Mouse (Mus musculus): ENCODE measurements at regions not wholly inside any gene's neighbourhood (a gene's known extent, or its start where the extent isn't known, plus 50 kb on each side); places are given as distances from the start of the nearest gene placed in this dataset.

DNA sequence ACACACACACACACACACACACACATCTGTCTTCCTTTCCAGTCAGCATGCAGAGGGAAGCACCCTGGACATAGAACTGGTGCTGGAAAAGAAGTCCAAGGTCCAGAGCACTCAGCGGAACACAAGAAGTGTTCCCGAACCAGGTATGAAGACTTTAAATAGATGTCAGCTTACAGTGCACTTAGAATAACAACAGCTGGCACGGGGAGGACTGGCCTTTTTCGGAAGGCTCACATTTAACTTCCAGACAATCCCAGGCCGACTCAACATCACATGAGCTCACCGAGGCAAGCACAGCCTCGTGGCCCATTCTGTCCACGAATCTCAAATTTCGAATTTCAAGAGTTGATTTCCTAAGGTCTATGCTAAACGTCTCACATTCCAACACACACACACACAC, 70.9 kb upstream of the Slc25a33 start:
- ATAC-seq (replicated peaks; ENCODE audit: low read depth, poor library complexity, severe bottlenecking), result no peak

DNA sequence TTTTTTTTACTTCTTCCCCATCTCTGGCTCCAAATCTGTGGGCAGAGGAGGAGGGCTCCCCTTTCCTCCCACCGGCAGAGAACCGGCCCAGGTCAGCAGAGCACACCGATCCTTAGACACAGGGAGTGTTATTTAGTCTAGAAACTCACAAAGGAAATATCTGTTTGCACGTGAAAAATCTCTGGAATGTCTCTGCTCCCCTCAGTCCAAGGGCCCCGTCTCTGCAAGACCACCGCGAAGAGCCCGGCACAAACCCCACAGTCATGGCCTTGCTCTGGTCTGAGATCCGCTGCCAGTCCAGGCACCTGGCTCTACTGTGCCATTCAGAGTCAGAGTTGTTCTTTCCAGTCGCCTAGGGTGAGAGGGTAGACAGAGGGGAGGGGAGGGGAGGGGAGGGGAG, 69.7 kb upstream of the Slc25a33 start:
- ATAC-seq (replicated peaks; ENCODE audit: low read depth, poor library complexity, severe bottlenecking), result no peak

DNA sequence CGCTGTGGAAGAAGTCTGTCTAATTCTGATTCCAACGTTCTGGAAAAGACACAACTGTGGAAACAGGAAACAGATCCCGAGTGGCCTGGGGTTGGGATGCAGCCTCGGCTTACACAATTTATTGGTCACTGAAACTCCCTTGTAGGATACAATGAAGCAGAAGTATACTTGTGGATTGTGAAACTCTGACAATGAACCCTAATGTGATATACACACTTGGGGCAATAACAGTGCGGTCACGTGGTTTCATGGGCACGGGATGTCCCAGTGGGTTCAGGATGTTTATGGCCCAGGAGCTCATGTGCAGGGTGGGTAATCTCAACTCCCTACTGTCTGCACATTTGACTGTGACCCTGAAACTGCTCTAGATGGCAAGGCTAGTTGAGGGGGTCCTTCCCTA, 68.8 kb upstream of the Slc25a33 start:
- peak; percentile 47 for ATAC-seq (replicated peaks; ENCODE audit: low read depth, poor library complexity, severe bottlenecking)

DNA sequence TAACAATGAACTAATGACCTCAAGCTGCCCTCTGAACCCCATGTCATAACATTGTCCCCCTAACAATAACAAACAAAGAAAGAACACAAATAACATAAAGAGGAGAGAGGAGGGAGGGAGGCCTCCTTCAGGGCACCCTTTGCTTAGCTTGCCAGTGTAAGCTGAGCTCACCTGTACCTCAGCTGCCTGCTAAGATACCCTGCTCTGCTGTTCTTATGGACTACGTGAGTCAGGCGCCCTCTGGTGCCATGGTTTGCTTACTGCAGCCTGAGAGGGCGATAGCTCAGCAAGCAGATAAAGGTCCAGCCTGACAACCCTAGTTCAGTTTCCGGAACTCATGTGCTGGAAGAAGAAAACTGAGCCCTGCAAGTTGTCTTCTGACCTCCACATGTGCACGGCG, 67.8 kb upstream of the Slc25a33 start:
- no peak for ATAC-seq (replicated peaks; ENCODE audit: low read depth, poor library complexity, severe bottlenecking)

DNA sequence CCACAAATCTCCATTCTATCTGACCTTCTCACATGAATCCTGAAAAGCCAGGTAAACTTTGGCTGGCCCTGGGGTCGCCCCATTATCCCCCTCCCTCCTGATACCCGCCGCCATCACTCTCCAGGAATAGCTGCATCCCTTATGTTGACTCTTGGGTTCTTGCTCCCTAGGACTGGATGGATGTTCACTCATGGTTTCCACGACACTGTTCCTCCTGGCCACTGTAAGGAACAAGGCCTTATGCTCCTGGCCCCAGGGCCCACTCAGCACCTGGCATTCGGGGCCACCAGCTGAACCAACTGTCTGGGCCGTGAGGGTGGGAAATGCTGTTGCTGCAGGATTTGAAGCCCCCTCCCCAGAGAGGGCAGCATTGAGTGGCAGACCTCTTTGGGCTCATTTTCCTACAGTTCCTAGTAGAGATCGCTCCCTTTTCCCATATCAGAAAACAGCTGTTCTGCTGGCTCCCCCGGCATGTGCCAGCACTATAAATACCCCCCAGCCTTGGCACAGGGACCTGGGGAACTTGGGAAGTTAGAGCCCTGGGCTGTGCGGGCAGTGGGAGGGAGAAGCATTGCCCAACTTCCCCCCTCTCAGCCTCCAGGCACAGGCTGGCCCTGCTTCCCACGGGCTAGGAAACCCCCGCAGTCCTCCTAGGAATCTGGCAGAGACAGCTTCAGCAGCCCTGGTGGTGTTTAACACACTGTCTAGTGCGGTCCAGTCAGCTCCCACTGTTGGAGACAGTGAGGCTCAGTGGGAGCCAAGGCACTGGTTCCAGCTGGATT, 66.6 kb upstream of the Slc25a33 start:
- 0 out of 2 replicates have a peak, but pooled peaks have one; percentile 17 for ATAC-seq (replicated peaks; ENCODE audit: low read depth, poor library complexity, severe bottlenecking)

DNA sequence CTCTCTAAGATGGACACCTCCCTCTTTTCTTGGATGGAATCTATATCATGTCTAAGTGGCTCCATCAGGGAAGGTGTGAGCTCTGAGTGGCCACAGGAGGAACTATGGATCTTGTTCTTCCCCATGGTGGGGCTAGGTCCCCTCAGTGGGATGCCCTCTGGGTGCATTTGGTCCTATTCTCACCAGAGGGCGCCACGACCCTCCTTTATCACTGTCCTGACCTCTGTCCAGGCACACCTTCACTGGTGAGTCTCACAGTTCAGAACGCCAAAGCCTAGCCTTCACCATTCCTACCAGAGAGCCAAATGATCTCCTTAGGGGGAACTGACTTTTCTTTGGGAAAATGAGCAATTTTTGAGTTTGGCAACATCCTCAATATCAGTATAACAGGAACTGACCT, 64.6 kb upstream of the Slc25a33 start:
- peak; percentile 66 for ATAC-seq (replicated peaks; ENCODE audit: low read depth, poor library complexity, severe bottlenecking)

DNA sequence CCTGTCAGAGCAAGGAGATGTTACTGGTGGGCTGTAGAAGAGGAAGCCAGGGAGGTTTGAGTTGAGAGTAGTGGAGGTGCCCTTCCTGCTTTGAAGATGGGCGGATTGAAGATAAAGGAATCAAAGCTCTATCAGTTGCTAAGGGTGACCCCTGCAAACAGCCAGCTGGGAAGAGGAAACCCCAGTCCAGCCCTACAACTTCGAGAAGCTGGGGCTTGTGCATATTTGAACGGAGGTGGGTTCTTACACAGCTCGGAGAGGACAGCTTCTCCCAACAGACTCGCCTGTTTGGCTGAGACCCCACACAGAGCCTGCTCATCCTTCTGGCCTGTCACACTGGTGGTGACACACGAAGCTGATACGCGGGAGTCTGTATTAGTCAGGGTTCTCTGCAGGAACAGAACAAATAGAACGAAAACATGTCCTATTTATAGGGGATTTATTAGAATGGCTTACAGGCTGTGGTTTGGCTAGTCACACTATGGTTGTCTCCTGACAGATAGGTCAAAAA, 60.6 kb upstream of the Slc25a33 start:
- no peak for ATAC-seq (replicated peaks; ENCODE audit: low read depth, poor library complexity, severe bottlenecking)

DNA sequence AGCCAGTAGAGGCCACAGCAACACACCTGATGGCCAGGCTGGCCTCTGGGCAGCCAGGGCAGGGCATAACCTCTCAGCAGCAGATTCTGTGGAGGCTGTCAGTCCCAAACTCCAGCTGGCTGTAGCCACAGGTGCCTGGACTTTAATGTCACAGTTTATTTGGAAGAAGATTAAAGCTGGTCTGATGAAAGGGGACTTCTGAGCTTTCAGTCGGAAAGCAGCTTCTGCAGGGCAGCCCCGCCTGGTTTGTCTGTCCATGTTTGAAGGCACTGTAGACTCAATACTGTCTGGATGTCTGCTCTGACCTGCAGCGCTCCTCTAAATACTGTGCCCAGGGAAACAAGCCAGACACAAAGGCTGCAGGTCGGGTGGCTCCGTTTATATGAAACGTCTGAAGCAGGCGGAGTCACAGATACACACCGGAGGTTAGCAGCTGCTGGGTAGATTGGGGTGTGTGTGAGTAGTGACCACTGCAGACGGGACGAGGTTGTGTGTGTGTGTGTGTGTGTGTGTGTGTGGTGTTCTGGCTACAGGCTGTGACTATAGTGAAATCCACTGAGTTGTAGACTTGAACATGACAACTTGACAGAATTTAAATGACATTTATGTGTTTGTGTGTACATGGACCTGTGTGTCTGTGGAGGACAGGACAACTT, 58.5 kb upstream of the Slc25a33 start:
- ATAC-seq (replicated peaks; ENCODE audit: low read depth, poor library complexity, severe bottlenecking), result no peak

DNA sequence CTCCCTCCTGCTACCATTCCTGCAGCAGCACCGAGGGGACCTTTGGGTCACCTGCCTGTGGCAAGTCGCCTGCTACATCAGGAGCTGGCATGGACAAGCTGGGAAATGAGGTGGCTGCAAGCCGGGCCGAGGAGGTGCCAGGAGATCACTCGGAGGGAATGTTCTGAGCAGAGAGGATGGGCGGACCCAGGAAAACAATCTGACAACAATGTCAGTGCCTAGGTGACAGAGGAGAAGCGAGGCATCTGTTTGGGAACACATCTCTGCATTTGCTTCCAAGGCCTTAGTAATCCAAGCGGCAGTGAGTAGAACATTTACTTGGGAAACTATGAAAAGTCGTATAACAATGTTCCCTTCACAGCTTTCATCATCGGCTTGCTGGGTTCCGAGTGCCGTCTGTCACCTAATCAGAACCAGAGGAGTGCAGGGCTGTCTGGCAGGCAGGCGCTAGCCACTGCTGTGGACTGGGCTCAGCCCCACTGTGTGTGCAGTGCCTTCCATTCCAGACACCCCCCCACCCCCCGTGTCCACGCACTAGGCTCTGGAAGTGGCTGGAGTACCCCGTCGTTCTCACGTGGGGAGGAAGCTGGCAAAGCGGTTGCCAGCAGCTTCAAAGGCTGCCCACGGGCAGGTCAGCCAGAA, 56.6 kb upstream of the Slc25a33 start:
- no peak for ATAC-seq (replicated peaks; ENCODE audit: low read depth, poor library complexity, severe bottlenecking)

DNA sequence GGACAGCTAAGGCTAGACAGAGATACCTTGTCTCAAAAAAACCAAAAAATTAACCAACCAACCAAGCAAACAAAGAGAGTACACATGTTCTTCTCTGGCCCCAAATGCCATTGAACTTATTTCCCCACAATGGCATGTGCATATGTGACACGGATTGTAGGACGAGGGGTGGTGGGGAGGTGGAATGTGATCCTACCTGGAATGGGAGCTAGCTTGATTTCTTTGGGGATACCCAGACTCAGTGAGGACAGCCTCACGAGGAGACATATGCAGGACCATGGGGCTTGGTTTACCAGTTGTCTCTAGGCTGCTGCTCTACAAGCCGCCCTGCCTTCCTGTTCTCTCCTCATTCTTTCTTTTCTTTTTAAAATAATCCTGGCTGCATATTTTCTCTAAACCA, 55.9 kb upstream of the Slc25a33 start:
- no peak for ATAC-seq (replicated peaks; ENCODE audit: low read depth, poor library complexity, severe bottlenecking)

DNA sequence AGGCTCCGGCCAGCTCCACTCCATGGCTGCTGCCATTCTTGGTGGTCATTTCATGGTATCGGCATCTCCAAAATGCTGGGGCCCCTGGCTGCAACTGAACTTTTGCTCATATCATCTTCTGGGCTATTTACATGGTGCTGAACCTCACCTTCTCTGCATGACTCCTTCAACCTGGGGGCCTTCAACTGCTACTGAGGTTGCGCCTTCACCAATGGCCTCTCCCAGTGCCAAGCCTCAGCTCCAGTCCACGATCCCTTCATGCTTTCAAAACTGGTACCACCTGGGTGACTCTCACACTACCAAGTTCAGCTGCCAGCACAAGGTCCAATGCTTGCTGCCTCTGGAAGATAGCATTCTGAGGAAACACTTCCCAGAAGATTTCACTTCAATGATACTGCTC, 53.7 kb upstream of the Slc25a33 start:
- ATAC-seq (replicated peaks; ENCODE audit: low read depth, poor library complexity, severe bottlenecking), result no peak

Measured in common myeloid progenitor, adult 5-6 weeks (primary cell).